Mouse (Mus musculus): ENCODE results near the gene Syde1. TPM values are rescaled to one million over a fixed set of nuclear protein-coding genes. Genes with fewer than 3 reads are reported as not detected.
A peak's percentile ranks its signal among the peaks of the same experiment; 100 is the strongest.

The Syde1 gene
- polyA plus RNA-seq, 1 experiment = 32.1 TPM

DNA sequence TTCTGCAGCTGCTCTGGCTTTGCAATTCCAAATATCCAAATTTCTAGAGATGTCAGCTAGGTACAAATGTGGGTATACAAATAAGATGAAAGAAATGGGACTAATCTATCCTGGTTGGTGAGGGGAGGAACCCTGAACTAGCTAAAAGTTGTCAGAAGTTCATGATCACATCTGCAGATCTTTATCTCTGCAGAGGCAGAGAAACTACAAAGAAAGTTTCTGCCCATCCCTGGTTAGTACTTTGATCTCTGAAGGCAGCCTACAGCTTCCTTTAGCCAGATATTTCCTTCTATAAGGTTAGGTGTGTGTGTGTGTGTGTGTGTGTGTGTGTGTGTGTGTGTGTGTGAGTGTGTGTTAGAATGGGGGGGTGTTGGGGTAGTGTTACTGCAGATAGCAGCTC lies 2.8 kb upstream of the Syde1 start:
- no peak overlapping the region for H3ac ChIP-seq (ENCODE audit: control insufficient read depth, insufficient read length)
- no peak overlapping the region for H3K4me3 ChIP-seq
- peaks cover 19% of the 10 kb centered on the region for H3K79me2 ChIP-seq (ENCODE audit: control insufficient read depth, insufficient read depth)
- H3K36me3 ChIP-seq (ENCODE audit: control insufficient read depth, insufficient read depth) = no peaks in the 10 kb centered on the region
- no peak overlapping the region for H3K4me2 ChIP-seq (ENCODE audit: low read depth)
- TF ChIP-seq POLR2AphosphoS2 (IDR thresholded peaks at IDR 0.05; ENCODE audit: insufficient read length, low read depth) (no peak), MYOD1 (IDR thresholded peaks at IDR 0.05; ENCODE audit: control insufficient read depth in 1 of 3, insufficient read length in 2 of 3, low read depth in 2 of 3) (no peak), TCF3 (IDR thresholded peaks at IDR 0.05; ENCODE audit: insufficient read length, low read depth) (no peak), MYOG (IDR thresholded peaks at IDR 0.05; ENCODE audit: control insufficient read depth in 1 of 3, insufficient read depth in 1 of 3, insufficient read length in 2 of 3, low read depth in 2 of 3) (no peak), MAX (IDR thresholded peaks at IDR 0.05; ENCODE audit: low read depth) (no peak)
- H3K27me3 ChIP-seq (ENCODE audit: control insufficient read depth, insufficient read depth, insufficient read length) = no peaks in the 10 kb centered on the region

DNA sequence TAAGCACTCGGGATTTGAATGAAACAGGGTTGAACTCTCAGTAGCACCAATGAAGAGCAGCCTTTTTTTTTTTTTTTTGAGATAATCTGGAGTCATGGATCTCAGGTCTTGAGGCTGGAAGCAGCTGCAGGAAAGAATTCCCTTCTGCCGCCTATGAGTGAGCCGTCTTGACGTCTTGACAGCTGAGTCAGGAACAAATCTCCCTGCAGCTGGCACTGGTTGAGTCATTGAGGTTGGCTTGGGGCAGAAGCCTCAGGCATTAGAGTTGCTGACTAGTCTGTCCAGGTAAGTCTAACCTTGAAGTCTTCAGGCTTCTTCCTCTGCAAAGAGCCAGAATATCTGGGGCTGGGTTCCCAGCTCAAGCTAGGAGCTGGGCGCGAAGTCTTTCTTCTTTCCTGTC lies 2.4 kb upstream of the Syde1 start:
- peaks cover 19% of the 10 kb centered on the region for H3K79me2 ChIP-seq (ENCODE audit: control insufficient read depth, insufficient read depth)
- TF ChIP-seq CEBPB (IDR thresholded peaks at IDR 0.05; ENCODE audit: insufficient read depth, poor library complexity, severe bottlenecking) = no peak
- no peak for TF ChIP-seq E2F4 (IDR thresholded peaks at IDR 0.05; ENCODE audit: insufficient read depth)
- TF ChIP-seq MAX (IDR thresholded peaks at IDR 0.05; ENCODE audit: low read depth) = no peak
- no peak for TF ChIP-seq SRF (IDR thresholded peaks at IDR 0.05; ENCODE audit: control insufficient read depth, insufficient read length, low read depth)
- TF ChIP-seq POLR2AphosphoS2 (IDR thresholded peaks at IDR 0.05; ENCODE audit: insufficient read length, low read depth) = no peak
- no peak for TF ChIP-seq USF1 (IDR thresholded peaks at IDR 0.05; ENCODE audit: low read depth)
- no peak for TF ChIP-seq TCF3 (IDR thresholded peaks at IDR 0.05; ENCODE audit: insufficient read length, low read depth)
- TF ChIP-seq MYOD1 (IDR thresholded peaks at IDR 0.05; ENCODE audit: control insufficient read depth in 1 of 3, insufficient read length in 2 of 3, low read depth in 2 of 3) = peak in 2 of 3 experiments; percentile 66 to 79
- TF ChIP-seq MYOG (IDR thresholded peaks at IDR 0.05; ENCODE audit: control insufficient read depth in 1 of 3, insufficient read depth in 1 of 3, insufficient read length in 2 of 3, low read depth in 2 of 3) = peak in 2 of 3 experiments; percentile 27 to 80
- TF ChIP-seq REST (IDR thresholded peaks at IDR 0.05; ENCODE audit: insufficient read depth, insufficient read length) = no peak
- no peak for TF ChIP-seq POLR2A (IDR thresholded peaks at IDR 0.05; ENCODE audit: insufficient read length, low read depth)
- TF ChIP-seq TCF12 (IDR thresholded peaks at IDR 0.05; ENCODE audit: insufficient read depth, poor library complexity, severe bottlenecking) = no peak
- no peak overlapping the region for H3ac ChIP-seq (ENCODE audit: control insufficient read depth, insufficient read length)
- H3K36me3 ChIP-seq (ENCODE audit: control insufficient read depth, insufficient read depth) = no peaks in the 10 kb centered on the region
- no peaks in the 10 kb centered on the region for H3K27me3 ChIP-seq (ENCODE audit: control insufficient read depth, insufficient read depth, insufficient read length)
- H3K4me3 ChIP-seq = no peak overlapping the region
- peak overlapping the region; percentile 4 for H3K4me2 ChIP-seq (ENCODE audit: low read depth)

DNA sequence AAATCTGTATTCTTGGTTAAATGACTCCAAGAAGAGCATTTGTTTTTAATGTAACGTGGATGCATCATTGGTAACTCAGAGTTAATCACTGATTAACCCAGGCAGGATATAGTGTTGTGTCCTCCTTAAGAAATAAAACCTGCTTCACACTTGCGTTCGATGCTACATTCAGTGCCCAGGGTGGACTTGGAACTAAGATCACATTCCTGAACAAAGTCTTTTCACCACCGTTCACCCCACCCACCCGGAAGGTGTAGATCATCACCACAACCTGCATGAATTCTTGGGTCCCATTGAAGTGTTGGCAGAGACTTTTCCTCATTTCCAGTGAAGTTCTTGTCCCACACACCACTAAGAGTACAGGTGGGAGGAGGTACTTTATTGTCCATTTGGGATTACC lies 2.0 kb upstream of the Syde1 start:
- no peak overlapping the region for H3ac ChIP-seq (ENCODE audit: control insufficient read depth, insufficient read length)
- peaks cover 19% of the 10 kb centered on the region for H3K79me2 ChIP-seq (ENCODE audit: control insufficient read depth, insufficient read depth)
- no peak overlapping the region for H3K4me3 ChIP-seq
- H3K4me2 ChIP-seq (ENCODE audit: low read depth) = peak overlapping the region; percentile 4
- H3K36me3 ChIP-seq (ENCODE audit: control insufficient read depth, insufficient read depth) = peaks cover 4% of the 10 kb centered on the region
- no peaks in the 10 kb centered on the region for H3K27me3 ChIP-seq (ENCODE audit: control insufficient read depth, insufficient read depth, insufficient read length)
- no peak for TF ChIP-seq SRF (IDR thresholded peaks at IDR 0.05; ENCODE audit: control insufficient read depth, insufficient read length, low read depth)
- no peak for TF ChIP-seq E2F4 (IDR thresholded peaks at IDR 0.05; ENCODE audit: insufficient read depth)

DNA sequence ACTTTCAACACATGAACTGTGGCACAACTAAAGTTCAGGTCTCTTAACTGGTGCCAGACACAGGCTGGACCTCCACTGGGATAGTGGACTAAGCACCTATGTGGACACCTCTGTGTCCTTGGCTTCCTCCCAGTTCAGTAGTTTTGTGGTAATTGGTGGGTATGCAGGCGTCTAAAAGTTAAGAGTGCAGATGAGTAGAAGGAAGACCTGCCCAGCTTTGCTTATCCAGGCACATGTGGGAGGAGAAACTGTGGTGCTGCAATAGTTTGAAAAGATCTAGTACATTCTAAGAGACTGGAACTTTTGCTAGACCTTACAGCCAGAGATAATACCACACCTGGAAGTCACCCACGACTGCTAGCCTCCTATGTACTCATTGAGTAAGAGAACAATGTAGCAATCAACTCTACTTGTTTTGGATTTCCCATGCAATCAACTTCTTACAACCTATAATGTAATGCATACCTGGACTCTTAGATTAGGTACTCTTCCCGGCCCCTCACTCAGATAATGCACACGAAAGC lies 1.2 kb upstream of the Syde1 start:
- Histone ChIP-seq H3K36me3 (ENCODE audit: control insufficient read depth, insufficient read depth) (peaks cover 10% of the 10 kb centered on the region), H3K79me2 (ENCODE audit: control insufficient read depth, insufficient read depth) (peaks cover 19% of the 10 kb centered on the region), H3ac (ENCODE audit: control insufficient read depth, insufficient read length) (no peak overlapping the region), H3K4me2 (ENCODE audit: low read depth) (no peak overlapping the region), H3K4me3 (no peak overlapping the region), H3K27me3 (ENCODE audit: control insufficient read depth, insufficient read depth, insufficient read length) (no peaks in the 10 kb centered on the region)
- TF ChIP-seq REST (IDR thresholded peaks at IDR 0.05; ENCODE audit: insufficient read depth, insufficient read length) = no peak
- no peak for TF ChIP-seq SRF (IDR thresholded peaks at IDR 0.05; ENCODE audit: control insufficient read depth, insufficient read length, low read depth)
- TF ChIP-seq MAX (IDR thresholded peaks at IDR 0.05; ENCODE audit: low read depth) = no peak
- no peak for TF ChIP-seq CEBPB (IDR thresholded peaks at IDR 0.05; ENCODE audit: insufficient read depth, poor library complexity, severe bottlenecking)
- TF ChIP-seq TCF12 (IDR thresholded peaks at IDR 0.05; ENCODE audit: insufficient read depth, poor library complexity, severe bottlenecking) = no peak
- TF ChIP-seq POLR2AphosphoS2 (IDR thresholded peaks at IDR 0.05; ENCODE audit: insufficient read length, low read depth) = no peak
- no peak for TF ChIP-seq E2F4 (IDR thresholded peaks at IDR 0.05; ENCODE audit: insufficient read depth)
- no peak for TF ChIP-seq POLR2A (IDR thresholded peaks at IDR 0.05; ENCODE audit: insufficient read length, low read depth)
- TF ChIP-seq USF1 (IDR thresholded peaks at IDR 0.05; ENCODE audit: low read depth) = no peak
- no peak for TF ChIP-seq TCF3 (IDR thresholded peaks at IDR 0.05; ENCODE audit: insufficient read length, low read depth)
- no peak for TF ChIP-seq MYOD1 (IDR thresholded peaks at IDR 0.05; ENCODE audit: control insufficient read depth in 1 of 3, insufficient read length in 2 of 3, low read depth in 2 of 3)

DNA sequence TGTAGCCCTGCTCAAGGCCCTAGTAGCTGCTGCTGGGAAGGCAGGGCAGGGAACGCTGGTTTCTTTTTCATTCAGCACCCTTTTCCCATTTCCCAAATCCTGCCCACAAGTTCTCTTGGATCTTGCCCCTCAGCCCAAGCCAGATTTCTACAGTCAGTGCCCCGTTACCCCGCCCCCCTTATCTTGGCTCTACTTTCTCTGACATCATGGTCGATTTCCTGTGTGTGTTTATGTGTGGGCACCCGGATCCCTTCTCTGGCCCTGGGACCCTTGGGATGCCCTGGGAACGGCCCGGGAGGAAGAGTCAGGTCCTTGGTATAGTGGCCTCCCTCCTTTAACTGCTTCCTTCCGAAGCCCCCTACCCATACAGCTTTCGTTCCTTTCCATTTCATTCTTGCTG lies 1.0 kb downstream of the Syde1 start:
- Histone ChIP-seq H3K36me3 (ENCODE audit: control insufficient read depth, insufficient read depth) (peaks cover 22% of the 10 kb centered on the region), H3K4me2 (ENCODE audit: low read depth) (peak overlapping the region; percentile 69), H3K79me2 (ENCODE audit: control insufficient read depth, insufficient read depth) (peaks cover 19% of the 10 kb centered on the region), H3K27me3 (ENCODE audit: control insufficient read depth, insufficient read depth, insufficient read length) (no peaks in the 10 kb centered on the region), H3K4me3 (peak overlapping the region; percentile 92), H3ac (ENCODE audit: control insufficient read depth, insufficient read length) (peak overlapping the region; percentile 63)
- TF ChIP-seq POLR2A (IDR thresholded peaks at IDR 0.05; ENCODE audit: insufficient read length, low read depth) (no peak), MAX (IDR thresholded peaks at IDR 0.05; ENCODE audit: low read depth) (no peak), TCF12 (IDR thresholded peaks at IDR 0.05; ENCODE audit: insufficient read depth, poor library complexity, severe bottlenecking) (no peak), MYOG (IDR thresholded peaks at IDR 0.05; ENCODE audit: control insufficient read depth in 1 of 3, insufficient read depth in 1 of 3, insufficient read length in 2 of 3, low read depth in 2 of 3) (no peak), CEBPB (IDR thresholded peaks at IDR 0.05; ENCODE audit: insufficient read depth, poor library complexity, severe bottlenecking) (no peak), USF1 (IDR thresholded peaks at IDR 0.05; ENCODE audit: low read depth) (no peak), REST (IDR thresholded peaks at IDR 0.05; ENCODE audit: insufficient read depth, insufficient read length) (no peak), SRF (IDR thresholded peaks at IDR 0.05; ENCODE audit: control insufficient read depth, insufficient read length, low read depth) (no peak), E2F4 (IDR thresholded peaks at IDR 0.05; ENCODE audit: insufficient read depth) (no peak), MYOD1 (IDR thresholded peaks at IDR 0.05; ENCODE audit: control insufficient read depth in 1 of 3, insufficient read length in 2 of 3, low read depth in 2 of 3) (no peak), POLR2AphosphoS2 (IDR thresholded peaks at IDR 0.05; ENCODE audit: insufficient read length, low read depth) (no peak), TCF3 (IDR thresholded peaks at IDR 0.05; ENCODE audit: insufficient read length, low read depth) (no peak)

Data from myocyte (in vitro differentiated cells).